Mouse (Mus musculus): ENCODE measurements around the gene Wdr47. TPM values are rescaled to one million over a fixed set of nuclear protein-coding genes. Genes with fewer than 3 reads are reported as not detected.
"Not testable (repeated sequence)": the region's sequence is repeated elsewhere in the genome, so short reads cannot be mapped to it uniquely, and the experiment has no call there.

Gene Wdr47
- polyA plus RNA-seq, 1 experiment from 2014 or later = 135 TPM

GRCm38 (mm10) chr3:108591530-108592522 lies 747 bp downstream of the Wdr47 start:
- no peaks in the 10 kb centered on the region for H3K36me3 ChIP-seq (ENCODE audit: control insufficient read depth, insufficient read depth)
- H3K4me1 ChIP-seq (replicated peaks; ENCODE audit: control insufficient read depth, insufficient read depth, low read length) = peaks cover 12% of the 10 kb centered on the region
- H3K9me3 ChIP-seq (ENCODE audit: control insufficient read depth, low read length) = no peaks in the 10 kb centered on the region
- under 1% methylated on average over 60 of the region's 61 CpGs for WGBS
- peak overlapping the region; percentile 95 for H3K27ac ChIP-seq (ENCODE audit: low read length)
- H3K4me3 ChIP-seq (replicated peaks; ENCODE audit: low read length) = peak overlapping the region; percentile 98
- peak overlapping the region; percentile 98 for H3K9ac ChIP-seq (replicated peaks; ENCODE audit: low read depth, low read length)
- no peaks in the 10 kb centered on the region for H3K27me3 ChIP-seq (replicated peaks; ENCODE audit: control insufficient read depth, insufficient read depth, low read length)
- peak; percentile 69 for ATAC-seq
- peak overlapping the region; percentile 59 for H3K4me2 ChIP-seq (ENCODE audit: low read length)

- Histone ChIP-seq H3K36me3 (ENCODE audit: control insufficient read depth, insufficient read depth) (peaks cover 12% of the 10 kb centered on the region), H3K27me3 (replicated peaks; ENCODE audit: control insufficient read depth, insufficient read depth, low read length) (no peaks in the 10 kb centered on the region), H3K27ac (ENCODE audit: low read length) (no peak overlapping the region), H3K9me3 (ENCODE audit: control insufficient read depth, low read length) (no peaks in the 10 kb centered on the region), H3K4me1 (replicated peaks; ENCODE audit: control insufficient read depth, insufficient read depth, low read length) (no peaks in the 10 kb centered on the region), H3K4me2 (ENCODE audit: low read length) (no peak overlapping the region), H3K9ac (replicated peaks; ENCODE audit: low read depth, low read length) (no peak overlapping the region), H3K4me3 (replicated peaks; ENCODE audit: low read length) (no peak overlapping the region)
- WGBS = 81% methylated on average over 3 of the region's 3 CpGs
- no peak for ATAC-seq
Observed at GRCm38 (mm10) chr3:108608906-108609305, 17.8 kb downstream of the Wdr47 start.

GRCm38 (mm10) chr3:108634761-108635160 lies 43.7 kb downstream of the Wdr47 start:
- 94% methylated on average over 5 of the region's 5 CpGs for WGBS
- Histone ChIP-seq H3K36me3 (ENCODE audit: control insufficient read depth, insufficient read depth) (peaks cover 30% of the 10 kb centered on the region), H3K4me1 (replicated peaks; ENCODE audit: control insufficient read depth, insufficient read depth, low read length) (no peaks in the 10 kb centered on the region), H3K9ac (replicated peaks; ENCODE audit: low read depth, low read length) (no peak overlapping the region), H3K27me3 (replicated peaks; ENCODE audit: control insufficient read depth, insufficient read depth, low read length) (no peaks in the 10 kb centered on the region), H3K27ac (ENCODE audit: low read length) (no peak overlapping the region), H3K4me2 (ENCODE audit: low read length) (no peak overlapping the region), H3K4me3 (replicated peaks; ENCODE audit: low read length) (no peak overlapping the region), H3K9me3 (ENCODE audit: control insufficient read depth, low read length) (no peaks in the 10 kb centered on the region)
- ATAC-seq = no peak

GRCm38 (mm10) chr3:108639412-108639811 lies 48.3 kb downstream of the Wdr47 start:
- no peak overlapping the region for H3K4me3 ChIP-seq (replicated peaks; ENCODE audit: low read length)
- no peak for ATAC-seq
- H3K9me3 ChIP-seq (ENCODE audit: control insufficient read depth, low read length) = no peaks in the 10 kb centered on the region
- 64% methylated on average over 4 of the region's 4 CpGs for WGBS
- no peak overlapping the region for H3K9ac ChIP-seq (replicated peaks; ENCODE audit: low read depth, low read length)
- H3K4me2 ChIP-seq (ENCODE audit: low read length) = no peak overlapping the region
- H3K27me3 ChIP-seq (replicated peaks; ENCODE audit: control insufficient read depth, insufficient read depth, low read length) = no peaks in the 10 kb centered on the region
- no peak overlapping the region for H3K27ac ChIP-seq (ENCODE audit: low read length)
- H3K4me1 ChIP-seq (replicated peaks; ENCODE audit: control insufficient read depth, insufficient read depth, low read length) = no peaks in the 10 kb centered on the region
- peaks cover 35% of the 10 kb centered on the region for H3K36me3 ChIP-seq (ENCODE audit: control insufficient read depth, insufficient read depth)

GRCm38 (mm10) chr3:108640998-108641397 lies 49.9 kb downstream of the Wdr47 start:
- Histone ChIP-seq H3K4me2 (ENCODE audit: low read length) (no peak overlapping the region), H3K4me3 (replicated peaks; ENCODE audit: low read length) (no peak overlapping the region), H3K9me3 (ENCODE audit: control insufficient read depth, low read length) (no peaks in the 10 kb centered on the region), H3K27me3 (replicated peaks; ENCODE audit: control insufficient read depth, insufficient read depth, low read length) (no peaks in the 10 kb centered on the region), H3K4me1 (replicated peaks; ENCODE audit: control insufficient read depth, insufficient read depth, low read length) (no peaks in the 10 kb centered on the region), H3K27ac (ENCODE audit: low read length) (no peak overlapping the region), H3K9ac (replicated peaks; ENCODE audit: low read depth, low read length) (no peak overlapping the region), H3K36me3 (ENCODE audit: control insufficient read depth, insufficient read depth) (peaks cover 40% of the 10 kb centered on the region)
- WGBS = 84% methylated on average over 4 of the region's 4 CpGs
- no peak for ATAC-seq

- WGBS = 92% methylated on average over 3 of the region's 3 CpGs
- no peaks in the 10 kb centered on the region for H3K27me3 ChIP-seq (replicated peaks; ENCODE audit: control insufficient read depth, insufficient read depth, low read length)
Observed at GRCm38 (mm10) chr3:108644856-108645255, 53.8 kb downstream of the Wdr47 start.

GRCm38 (mm10) chr3:108646036-108646435 lies 55.0 kb downstream of the Wdr47 start:
- no peaks in the 10 kb centered on the region for H3K27me3 ChIP-seq (replicated peaks; ENCODE audit: control insufficient read depth, insufficient read depth, low read length)
- no peaks in the 10 kb centered on the region for H3K9me3 ChIP-seq (ENCODE audit: control insufficient read depth, low read length)
- WGBS = 29% methylated on average over 7 of the region's 7 CpGs
- H3K27ac ChIP-seq (ENCODE audit: low read length) = no peak overlapping the region
- H3K9ac ChIP-seq (replicated peaks; ENCODE audit: low read depth, low read length) = no peak overlapping the region
- no peak overlapping the region for H3K4me2 ChIP-seq (ENCODE audit: low read length)
- peaks cover 25% of the 10 kb centered on the region for H3K36me3 ChIP-seq (ENCODE audit: control insufficient read depth, insufficient read depth)
- no peak overlapping the region for H3K4me3 ChIP-seq (replicated peaks; ENCODE audit: low read length)
- ATAC-seq = no peak
- no peaks in the 10 kb centered on the region for H3K4me1 ChIP-seq (replicated peaks; ENCODE audit: control insufficient read depth, insufficient read depth, low read length)

More at GRCm38 (mm10) chr3:108644856-108645255, 53.8 kb downstream of the Wdr47 start:
- H3K9ac ChIP-seq (replicated peaks; ENCODE audit: low read depth, low read length) = no peak overlapping the region
- H3K4me2 ChIP-seq (ENCODE audit: low read length) = no peak overlapping the region
- ATAC-seq = no peak
- H3K4me3 ChIP-seq (replicated peaks; ENCODE audit: low read length) = no peak overlapping the region
- no peaks in the 10 kb centered on the region for H3K9me3 ChIP-seq (ENCODE audit: control insufficient read depth, low read length)
- peaks cover 27% of the 10 kb centered on the region for H3K36me3 ChIP-seq (ENCODE audit: control insufficient read depth, insufficient read depth)
- no peaks in the 10 kb centered on the region for H3K4me1 ChIP-seq (replicated peaks; ENCODE audit: control insufficient read depth, insufficient read depth, low read length)
- no peak overlapping the region for H3K27ac ChIP-seq (ENCODE audit: low read length)

- not testable (repeated sequence) for H3K9ac ChIP-seq (replicated peaks; ENCODE audit: low read depth, low read length); H3K4me1 ChIP-seq (replicated peaks; ENCODE audit: control insufficient read depth, insufficient read depth, low read length); H3K27me3 ChIP-seq (replicated peaks; ENCODE audit: control insufficient read depth, insufficient read depth, low read length); H3K4me2 ChIP-seq (ENCODE audit: low read length); H3K27ac ChIP-seq (ENCODE audit: low read length); ATAC-seq; H3K9me3 ChIP-seq (ENCODE audit: control insufficient read depth, low read length); H3K4me3 ChIP-seq (replicated peaks; ENCODE audit: low read length)
- 36% methylated on average over 5 of the region's 5 CpGs for WGBS
- peaks cover 23% of the 10 kb centered on the region for H3K36me3 ChIP-seq (ENCODE audit: control insufficient read depth, insufficient read depth)
Observed at GRCm38 (mm10) chr3:108647681-108648080, 56.6 kb downstream of the Wdr47 start.

- Histone ChIP-seq H3K9me3 (ENCODE audit: control insufficient read depth, low read length) (no peaks in the 10 kb centered on the region), H3K27ac (ENCODE audit: low read length) (no peak overlapping the region), H3K4me1 (replicated peaks; ENCODE audit: control insufficient read depth, insufficient read depth, low read length) (peaks cover 10% of the 10 kb centered on the region), H3K4me2 (ENCODE audit: low read length) (peak overlapping the region; percentile 23), H3K27me3 (replicated peaks; ENCODE audit: control insufficient read depth, insufficient read depth, low read length) (no peaks in the 10 kb centered on the region), H3K9ac (replicated peaks; ENCODE audit: low read depth, low read length) (no peak overlapping the region), H3K36me3 (ENCODE audit: control insufficient read depth, insufficient read depth) (no peaks in the 10 kb centered on the region), H3K4me3 (replicated peaks; ENCODE audit: low read length) (no peak overlapping the region)
- no peak for ATAC-seq
- 23% methylated on average over 9 of the region's 9 CpGs for WGBS
Observed at GRCm38 (mm10) chr3:108652866-108653642, 62.0 kb downstream of the Wdr47 start.

All from forebrain, embryonic 16.5 days (tissue).